Mouse (Mus musculus) T-helper 1 cell (primary cell): Measurements from ENCODE around the gene Crb2.

ENCODE experiments used
- in situ Hi-C: fragments of 300-600 bp; cut with MboI, MseI; formaldehyde crosslinking; loops from one replicate; pipeline ENCODE4 v1.15.1; 2025; ENCODE audit warnings: high pct_unique_total_duplicates

The Crb2 gene

GRCm38 (mm10) chr2:37766027-37766761 lies 9.9 kb upstream of the Crb2 start:
- in situ Hi-C loops: no loop called here

DNA sequence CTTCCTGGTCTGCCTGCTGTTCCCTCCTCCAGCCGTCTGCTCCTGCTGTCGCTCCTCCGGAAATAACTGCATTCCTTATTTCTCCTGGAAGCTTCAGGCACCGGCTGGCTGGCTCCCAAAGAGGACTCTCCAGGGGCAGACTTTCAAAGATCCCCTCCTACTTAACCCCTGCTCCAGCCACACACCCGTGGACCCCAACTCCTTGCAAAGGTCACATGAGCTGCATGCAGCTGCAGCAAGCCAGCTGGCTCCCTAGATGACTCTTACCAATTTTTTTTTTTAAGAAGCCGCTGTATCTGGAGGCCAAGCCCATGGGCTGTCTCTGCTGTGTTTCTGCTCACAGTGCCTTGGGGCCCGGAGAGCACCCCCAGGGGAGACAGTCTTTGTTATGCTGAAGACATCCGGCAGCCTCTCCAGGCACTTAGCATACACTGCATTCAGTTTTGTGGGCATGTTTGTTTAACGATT lies 8.9 kb upstream of the Crb2 start:
- in situ Hi-C loops: no loop called here

GRCm38 (mm10) chr2:37767739-37768138 lies 8.3 kb upstream of the Crb2 start:
- in situ Hi-C loops: no loop called here

DNA sequence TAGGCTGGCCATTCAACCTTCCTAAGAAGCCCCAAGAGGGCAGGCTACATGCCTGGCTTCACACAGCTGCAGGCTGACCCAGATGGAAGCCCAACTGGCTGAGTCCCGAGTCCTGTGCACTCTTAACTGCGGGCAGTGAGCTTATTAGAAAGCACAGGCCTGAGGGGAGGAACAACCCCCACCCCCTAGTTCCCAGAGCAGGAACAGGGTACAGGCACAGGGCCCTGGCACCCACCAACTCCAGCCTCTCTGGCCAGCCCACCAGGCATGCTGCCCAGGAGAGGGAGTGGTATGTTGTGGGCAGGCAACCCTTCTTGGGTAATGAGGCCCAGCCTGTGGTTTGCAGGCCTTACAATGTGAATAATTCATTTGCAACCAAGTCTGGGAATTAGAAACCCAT lies 7.1 kb upstream of the Crb2 start:
- in situ Hi-C loops: no loop called here

DNA sequence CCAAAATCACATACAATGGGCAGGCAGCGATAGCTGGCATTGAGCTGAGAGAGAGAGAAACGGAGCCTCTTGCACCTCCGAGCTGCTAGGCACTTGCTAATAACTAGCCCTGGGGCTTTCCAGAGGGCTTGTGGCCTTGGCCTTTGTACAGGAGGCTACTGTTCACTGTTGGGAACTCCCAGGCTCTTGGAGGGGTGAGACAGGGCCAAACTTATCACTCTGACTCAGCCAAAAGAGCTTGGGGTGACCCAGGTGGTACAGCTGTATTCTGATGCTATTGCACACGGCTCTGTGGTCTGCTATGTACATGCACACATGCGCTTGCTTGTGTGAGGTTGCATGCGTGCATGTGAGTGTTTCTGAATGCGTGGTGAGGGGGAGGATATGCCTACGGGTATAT lies 6.3 kb upstream of the Crb2 start:
- in situ Hi-C loops: loop anchor here (10.0 kb wide), 2 partner anchors 205 to 385 kb away; no protein-coding TSS in a partner anchor

- in situ Hi-C loops: loop anchor here (10.0 kb wide), 2 partner anchors 207 to 387 kb away; no protein-coding TSS in a partner anchor
Observed at GRCm38 (mm10) chr2:37771618-37772285, 4.3 kb upstream of the Crb2 start.

- in situ Hi-C loops: loop anchor here (10.0 kb wide), 2 partner anchors 210 to 390 kb away; no protein-coding TSS in a partner anchor
Observed at GRCm38 (mm10) chr2:37774571-37774970, 1.5 kb upstream of the Crb2 start.

DNA sequence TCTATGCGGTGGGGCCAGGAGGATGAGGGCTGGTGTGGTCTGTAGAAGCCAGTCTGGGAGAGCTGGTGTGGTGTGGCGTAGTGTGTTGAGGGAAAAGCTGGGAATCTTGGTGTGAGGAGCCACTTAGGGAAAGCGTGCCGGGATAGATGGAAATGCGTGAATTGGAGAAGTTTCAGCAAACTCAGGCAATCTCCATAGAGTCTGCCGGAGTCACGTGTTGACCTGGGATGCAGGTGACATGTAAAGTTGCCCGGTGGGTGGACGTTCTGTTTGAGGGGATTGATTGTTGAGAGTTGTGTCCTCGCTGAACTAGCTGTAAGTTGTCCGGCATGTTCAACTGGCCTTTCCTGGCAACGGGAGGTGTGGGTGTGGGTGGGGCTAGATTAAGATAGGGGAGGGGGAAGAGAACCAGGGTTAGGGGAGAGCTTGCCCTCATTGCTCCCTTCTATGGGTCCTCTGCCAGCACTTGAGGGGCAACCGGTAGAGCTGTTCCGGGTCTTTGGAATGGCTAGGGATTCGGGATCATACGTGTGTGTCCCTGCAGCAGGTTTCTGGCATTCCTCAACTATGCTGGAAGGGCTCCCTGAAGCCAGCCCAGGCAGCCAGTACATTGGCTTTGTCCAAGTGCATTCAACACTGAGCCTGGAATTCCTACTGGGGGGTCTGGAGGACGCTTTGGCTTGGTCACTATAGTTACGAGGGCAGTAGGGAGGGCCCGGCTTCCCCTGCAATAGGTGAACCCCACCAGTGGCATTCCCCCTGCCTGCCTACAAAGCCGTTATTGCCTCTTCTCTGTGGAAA lies 762 bp downstream of the Crb2 start:
- in situ Hi-C loops: loop anchor here (10.0 kb wide), 2 partner anchors 212 to 392 kb away; no protein-coding TSS in a partner anchor

- in situ Hi-C loops: loop anchor here (10.0 kb wide), 2 partner anchors 213 to 393 kb away; no protein-coding TSS in a partner anchor
Observed at GRCm38 (mm10) chr2:37777958-37778720, 2.1 kb downstream of the Crb2 start.

DNA sequence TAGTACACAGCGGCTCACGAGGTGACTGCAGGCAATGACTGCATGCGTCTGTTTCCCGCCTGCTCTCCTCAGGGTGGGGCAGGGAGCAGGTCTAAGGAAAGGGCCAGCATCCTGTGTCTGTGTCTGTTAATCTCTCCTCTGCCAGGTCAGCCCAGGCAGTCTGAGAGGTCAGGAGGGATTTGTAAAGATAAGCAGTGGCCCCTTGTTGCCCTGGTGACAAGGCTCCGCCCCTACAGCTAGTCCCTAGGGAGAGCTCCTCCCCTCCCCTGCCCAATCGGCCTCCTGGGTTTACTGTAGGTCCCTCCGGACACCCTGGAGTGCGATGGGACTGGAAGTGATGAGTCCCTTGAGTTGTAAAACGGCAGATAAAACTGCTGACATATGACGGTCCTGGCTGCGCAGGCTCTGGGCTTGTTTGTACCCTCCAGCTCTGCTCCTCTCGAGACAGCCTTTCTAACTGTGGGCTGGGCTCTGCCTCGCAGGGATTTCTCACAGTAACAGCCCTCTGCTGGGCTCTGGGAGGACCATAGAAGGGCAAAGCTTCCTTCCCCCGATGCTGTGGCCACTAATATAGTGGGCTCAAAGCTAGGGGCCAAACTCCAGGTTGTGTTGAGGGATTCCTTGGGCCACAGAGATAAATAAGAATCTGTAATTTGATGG lies 4.4 kb downstream of the Crb2 start:
- in situ Hi-C loops: no loop called here

DNA sequence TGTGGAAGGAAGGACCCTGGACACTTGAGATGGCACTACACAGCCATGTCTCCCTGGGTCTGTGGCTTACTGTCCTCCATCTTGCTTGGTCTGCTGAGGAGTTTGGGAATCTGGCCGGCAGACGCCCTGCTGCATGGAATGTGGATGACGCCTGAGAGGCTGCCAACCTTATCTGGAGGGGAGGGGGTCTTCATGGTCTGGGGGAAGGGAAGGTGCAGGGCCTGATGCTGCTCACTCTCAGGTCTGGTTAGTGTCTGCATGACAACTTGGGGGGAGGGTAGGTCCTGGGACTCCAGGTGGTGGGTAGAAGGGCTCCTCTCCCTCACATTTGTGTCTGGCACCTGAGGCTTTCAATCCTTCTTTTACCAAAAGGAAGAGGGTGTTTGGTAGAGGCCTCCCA lies 5.4 kb downstream of the Crb2 start:
- in situ Hi-C loops: no loop called here

- in situ Hi-C loops: no loop called here
Observed at GRCm38 (mm10) chr2:37782002-37782401, 6.0 kb downstream of the Crb2 start.

DNA sequence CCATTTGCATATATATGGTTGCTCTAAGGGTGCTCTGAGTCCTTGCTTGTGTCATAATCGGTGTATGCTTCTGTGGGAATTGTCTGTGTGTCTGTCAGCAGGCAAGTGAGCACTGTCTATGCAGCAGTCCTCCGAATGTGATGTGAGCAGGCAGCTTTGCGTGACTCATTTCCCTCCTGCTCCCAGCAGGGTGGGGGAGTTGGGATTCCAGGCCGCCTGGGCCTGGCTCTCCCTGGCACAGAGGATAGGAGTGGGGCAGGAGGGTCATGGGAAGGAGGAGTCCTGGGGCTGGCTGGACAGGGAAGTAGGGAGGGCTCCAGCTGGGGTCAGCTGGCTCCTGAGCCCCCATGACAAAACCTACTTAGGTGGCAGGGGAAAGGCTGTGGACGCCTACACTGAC lies 8.4 kb downstream of the Crb2 start:
- in situ Hi-C loops: no loop called here

- in situ Hi-C loops: no loop called here
Observed at GRCm38 (mm10) chr2:37786461-37786860, 10.4 kb downstream of the Crb2 start.

GRCm38 (mm10) chr2:37788176-37788962 lies 12.3 kb downstream of the Crb2 start:
- in situ Hi-C loops: no loop called here

GRCm38 (mm10) chr2:37789029-37789428 lies 13.0 kb downstream of the Crb2 start:
- in situ Hi-C loops: no loop called here

GRCm38 (mm10) chr2:37789995-37790394 lies 13.9 kb downstream of the Crb2 start:
- in situ Hi-C loops: no loop called here

- in situ Hi-C loops: no loop called here
Observed at GRCm38 (mm10) chr2:37790738-37791137, 14.7 kb downstream of the Crb2 start.

DNA sequence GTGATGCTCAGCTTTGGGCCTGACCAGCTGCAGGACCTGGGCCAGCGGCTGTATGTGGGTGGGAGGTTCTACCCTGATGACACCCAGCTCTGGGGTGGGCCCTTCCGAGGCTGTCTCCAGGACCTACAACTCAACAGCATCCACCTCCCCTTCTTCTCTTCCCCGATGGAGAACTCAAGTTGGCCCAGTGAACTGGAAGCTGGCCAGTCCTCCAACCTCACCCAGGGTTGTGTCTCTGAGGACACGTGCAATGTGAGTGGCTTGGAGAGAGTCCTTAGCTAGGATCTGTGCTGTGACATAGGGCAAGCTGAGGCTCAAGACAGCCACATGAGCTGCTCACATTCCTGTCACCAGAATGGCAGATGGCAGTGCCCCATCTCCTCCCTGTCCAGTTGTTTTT lies 15.3 kb downstream of the Crb2 start:
- in situ Hi-C loops: no loop called here

DNA sequence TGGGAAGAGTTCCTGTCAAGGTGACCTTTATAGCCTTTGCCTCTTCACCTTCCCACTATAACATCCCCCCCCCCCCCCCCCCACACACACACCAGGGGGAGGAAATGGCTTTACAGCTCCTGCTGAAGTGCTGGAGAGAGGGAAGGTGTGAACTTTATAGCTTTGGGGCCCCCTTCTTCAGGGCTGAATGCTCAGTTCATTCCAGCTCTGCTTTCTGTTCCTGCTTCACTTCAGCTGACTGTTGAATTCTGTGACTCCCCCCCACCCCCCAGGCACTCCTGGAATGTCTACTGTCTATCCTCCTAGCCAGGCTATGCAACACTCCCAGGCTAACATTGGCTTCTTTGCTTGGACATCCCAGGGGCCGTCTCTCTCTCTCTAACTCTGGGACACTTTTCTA lies 20.0 kb downstream of the Crb2 start:
- in situ Hi-C loops: no loop called here
